Mouse (Mus musculus) frontal cortex, postnatal 36 days (tissue): ENCODE measurements at regions not wholly inside any gene's neighbourhood (a gene's known extent, or its start where the extent isn't known, plus 50 kb on each side); places are given as distances from the start of the nearest gene placed in this dataset.

Source experiments
- DNase-seq, 2 experiments: peaks; one replicate each; pipeline ENCODE4 v3.0.0; 2022; ENCODE audit warnings: low spot score in 2 of 2

DNA sequence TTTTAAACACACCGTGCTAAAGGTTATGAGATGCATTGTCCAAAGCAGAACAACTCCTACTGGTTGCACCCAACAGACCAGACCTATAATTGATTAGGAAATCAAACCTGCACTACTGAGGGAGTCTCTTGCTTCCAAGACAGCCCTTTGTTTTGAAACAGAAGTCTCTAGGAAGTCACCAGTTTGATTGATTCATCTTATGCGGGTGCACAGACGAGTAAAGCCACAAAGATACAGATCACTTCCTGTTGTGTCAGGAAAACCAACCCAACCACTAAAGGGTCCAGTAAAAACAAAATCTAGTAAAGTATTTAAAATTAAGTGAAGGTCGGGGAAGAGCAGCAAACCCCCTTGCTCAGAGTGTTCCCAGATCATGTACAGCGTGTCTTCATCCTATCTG lies 58.3 kb upstream of the N6amt1 start:
- DNase-seq, result no peak

DNA sequence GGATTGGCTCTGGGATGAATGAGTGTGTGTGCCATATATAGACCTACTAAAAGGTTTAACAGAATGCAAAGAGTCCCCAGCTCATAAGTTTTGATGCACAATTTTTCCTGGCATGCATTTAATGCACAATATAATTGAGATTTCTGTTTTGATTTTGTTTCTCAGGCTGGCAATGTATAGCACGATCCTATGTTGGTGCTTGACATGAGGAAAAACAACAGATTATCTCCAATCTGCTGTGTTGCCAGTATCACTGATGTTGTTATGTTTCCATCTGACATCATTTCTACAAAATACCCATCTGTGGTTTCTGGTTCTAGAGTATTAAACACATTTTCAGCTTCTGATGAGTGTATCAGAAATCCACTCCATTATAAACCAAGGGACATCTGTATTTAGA lies 61.2 kb upstream of the N6amt1 start:
- DNase-seq, result no peak

DNA sequence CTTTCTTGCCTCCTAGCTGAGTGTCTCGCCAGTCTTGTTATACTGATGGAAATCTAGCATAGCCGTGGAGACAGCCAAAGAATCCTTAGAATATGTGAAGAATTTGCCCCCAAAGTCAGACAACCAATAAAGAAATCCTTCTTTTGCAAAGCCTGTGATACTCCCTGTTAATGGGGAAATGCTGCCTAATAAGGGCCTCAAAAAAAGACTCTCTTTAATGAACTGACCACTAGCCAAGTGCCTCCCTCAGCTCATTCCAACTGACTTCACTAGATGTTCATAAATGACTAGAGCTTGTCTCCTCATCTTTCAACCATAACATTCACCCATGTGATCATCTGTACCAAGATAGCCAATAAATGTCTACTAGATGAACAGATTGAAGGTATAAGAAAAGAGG lies 62.3 kb upstream of the N6amt1 start:
- no peak for DNase-seq

DNA sequence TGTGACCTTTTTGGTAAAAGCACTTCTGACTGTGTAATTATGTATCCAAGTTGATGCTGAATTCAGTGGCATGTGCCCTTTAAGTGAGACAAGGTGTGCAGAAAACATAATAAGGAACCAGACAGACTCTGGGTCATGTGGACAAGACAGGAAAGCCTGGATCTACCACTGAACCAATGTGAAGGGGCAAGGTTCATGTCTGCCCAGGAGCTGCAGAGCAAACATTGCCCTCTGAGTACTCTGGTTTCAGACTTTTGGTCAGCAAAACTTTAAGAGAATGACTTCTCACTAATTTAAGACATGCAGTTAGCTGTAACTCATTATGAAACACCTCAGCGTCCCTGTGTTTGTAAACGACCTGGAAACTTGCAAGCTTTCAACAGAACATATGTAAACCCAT lies 68.3 kb upstream of the N6amt1 start:
- no peak for DNase-seq

DNA sequence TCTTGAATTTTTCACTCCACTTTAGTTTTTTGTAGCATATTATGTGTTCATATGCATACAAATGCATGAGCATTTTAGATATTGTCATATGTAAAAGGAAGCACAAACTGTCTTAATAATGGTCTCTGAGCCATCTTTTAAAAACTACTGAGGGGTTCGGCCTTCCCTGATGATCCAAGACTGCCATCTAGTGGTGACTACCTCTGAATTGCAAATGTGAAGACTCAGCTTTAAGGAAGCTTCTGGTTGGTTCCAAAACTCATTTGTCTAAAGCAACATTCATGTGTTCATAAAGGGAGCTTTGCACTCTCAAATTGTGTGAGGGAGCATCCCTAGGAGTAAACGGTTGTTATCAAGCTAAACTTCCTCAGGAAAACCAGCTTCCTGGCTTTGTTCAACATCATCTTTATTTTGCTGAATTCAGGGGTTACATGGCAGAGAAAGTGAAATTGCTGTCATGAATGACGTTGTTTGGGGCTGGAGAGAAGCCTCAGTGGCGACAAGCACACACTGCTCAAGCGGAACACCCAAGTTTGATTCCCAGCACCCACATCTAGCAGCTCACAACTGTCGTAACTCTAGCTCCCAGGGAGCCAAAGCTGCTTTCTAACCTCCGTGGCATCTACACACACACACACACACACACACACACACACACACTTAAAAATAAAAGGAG lies 69.0 kb upstream of the N6amt1 start:
- DNase-seq, result no peak

DNA sequence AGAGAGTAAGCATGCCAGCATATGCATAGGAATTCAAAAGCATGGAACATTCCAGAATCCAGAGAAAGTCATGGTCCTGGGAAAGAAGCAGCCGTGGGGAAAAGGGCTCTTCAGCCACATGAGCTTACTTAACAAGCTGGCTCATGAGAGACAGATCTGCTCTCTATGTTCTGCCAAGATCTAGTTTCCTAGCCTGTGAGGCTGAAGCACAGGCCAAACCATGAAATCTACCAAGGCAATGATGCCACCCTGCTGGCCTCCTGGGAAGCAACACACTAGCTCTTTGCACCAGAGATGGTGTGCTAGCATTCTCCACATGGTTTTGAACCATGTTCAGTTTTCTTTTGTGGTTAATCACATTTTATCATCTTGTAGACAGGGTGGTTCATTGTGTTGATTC lies 75.5 kb upstream of the N6amt1 start:
- DNase-seq, result no peak

DNA sequence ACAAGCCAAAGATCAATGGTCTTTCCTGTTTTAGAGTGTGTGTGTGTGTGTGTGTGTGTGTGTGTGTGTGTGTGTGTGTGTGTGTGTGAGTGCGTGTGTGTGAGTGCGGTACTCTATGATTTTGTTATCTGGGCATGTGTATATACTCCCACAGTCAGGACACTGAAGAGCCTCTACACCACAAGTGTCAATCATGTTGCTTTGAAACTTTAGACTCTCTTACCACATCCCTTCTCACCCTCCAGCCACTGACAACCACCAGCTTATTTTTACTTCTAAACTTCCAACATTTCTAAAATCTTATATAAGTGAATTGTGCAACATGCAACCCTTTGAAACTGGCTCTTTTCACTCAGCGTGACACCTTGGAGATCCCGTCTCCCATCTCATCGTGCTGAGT lies 81.6 kb upstream of the N6amt1 start:
- DNase-seq, result no peak

DNA sequence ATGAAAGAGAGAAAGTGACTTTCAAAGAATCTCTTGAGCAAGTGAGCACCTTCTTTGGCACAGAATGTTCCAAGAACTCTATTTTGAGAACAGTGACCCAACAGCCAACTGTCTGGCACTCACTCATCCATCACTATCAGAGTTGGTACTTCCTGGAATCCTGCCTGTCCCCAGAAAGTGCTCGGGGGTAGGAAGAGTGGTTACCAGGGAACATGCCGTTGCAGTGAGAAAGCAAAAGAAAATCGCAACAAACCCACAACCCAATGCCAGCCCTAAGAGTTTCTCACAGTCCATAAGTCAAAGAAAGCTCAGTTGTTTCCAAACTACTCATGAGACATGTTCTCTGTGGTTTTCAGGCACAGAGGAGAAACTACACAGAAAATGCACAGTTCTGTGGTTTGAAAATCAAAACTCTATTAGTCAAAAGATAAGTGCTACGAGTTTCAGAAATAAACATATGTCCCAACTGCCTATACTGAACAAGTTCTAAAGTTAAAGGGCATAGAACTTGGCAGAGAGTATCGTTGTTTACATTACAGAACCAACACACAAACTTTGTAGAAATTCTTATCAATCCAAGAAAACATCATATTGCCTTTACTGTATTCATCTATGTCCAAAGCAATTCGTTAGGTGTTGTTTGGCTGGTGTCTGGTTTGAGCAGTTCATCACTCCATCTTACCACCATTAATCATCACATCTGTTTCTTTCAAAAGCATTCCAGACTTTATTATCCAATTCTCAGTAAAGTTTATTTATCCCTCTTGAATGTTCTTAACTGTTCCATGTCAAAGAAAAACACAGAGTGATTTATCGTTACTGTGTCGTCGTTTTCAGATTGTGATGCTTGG lies 85.8 kb upstream of the N6amt1 start:
- DNase-seq, result no peak

DNA sequence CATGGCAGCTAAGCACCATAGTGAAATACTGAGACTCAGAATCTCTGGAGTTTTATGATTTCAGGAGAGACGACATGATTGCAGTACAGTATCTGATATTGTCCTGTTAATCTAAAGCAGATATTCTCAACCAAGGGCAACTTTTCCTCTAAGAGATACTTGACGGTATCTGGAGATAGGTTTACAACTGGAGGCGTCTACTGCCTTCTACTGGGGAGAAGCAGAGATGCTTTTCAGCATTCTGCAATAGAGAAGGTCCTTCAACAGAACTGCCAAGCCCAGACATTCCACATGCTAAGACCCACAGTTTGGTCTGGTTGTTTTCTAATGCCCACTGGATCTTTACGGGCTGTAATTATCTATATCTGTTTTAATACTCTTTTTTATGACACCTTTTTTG lies 86.5 kb upstream of the N6amt1 start:
- no peak for DNase-seq

DNA sequence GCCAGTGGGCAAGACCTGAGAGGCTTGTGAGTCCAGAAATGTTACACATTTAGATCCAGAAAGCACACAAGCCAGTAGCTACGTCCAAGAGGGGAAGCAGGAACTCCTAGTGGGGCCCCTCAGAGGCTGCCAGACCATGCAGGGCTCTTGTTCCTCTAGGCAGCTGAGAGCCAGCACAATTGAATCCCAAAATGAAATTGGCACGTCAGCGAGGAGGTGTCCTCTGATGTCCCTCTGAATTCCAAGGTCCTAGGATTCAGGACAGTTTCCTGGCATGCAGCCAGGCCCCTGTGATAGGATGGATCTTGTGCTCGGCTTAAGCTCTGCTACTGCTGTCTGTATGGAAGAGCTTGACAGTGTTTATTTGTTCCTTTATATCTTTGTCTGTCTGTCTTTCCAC lies 90.4 kb upstream of the N6amt1 start:
- DNase-seq, result no peak

DNA sequence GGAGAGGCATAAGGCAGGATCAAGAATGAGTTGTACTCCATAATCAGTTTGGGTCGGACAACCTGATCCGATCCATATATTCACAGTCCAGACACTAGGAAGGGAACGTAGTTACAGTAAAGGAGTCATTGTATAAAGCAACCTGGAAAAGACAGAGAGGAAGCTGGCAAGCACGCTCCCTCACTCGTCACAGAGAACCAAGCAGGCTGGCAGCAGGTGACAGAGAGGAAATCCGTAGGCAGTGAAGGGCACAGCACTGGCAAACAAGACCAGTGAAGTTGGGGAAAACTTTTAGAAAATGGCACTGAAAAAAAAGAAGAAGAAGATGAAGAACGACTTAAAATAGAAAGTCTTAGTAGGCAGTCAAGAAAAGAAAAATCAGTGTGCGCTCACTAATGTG lies 90.9 kb upstream of the N6amt1 start:
- no peak for DNase-seq

DNA sequence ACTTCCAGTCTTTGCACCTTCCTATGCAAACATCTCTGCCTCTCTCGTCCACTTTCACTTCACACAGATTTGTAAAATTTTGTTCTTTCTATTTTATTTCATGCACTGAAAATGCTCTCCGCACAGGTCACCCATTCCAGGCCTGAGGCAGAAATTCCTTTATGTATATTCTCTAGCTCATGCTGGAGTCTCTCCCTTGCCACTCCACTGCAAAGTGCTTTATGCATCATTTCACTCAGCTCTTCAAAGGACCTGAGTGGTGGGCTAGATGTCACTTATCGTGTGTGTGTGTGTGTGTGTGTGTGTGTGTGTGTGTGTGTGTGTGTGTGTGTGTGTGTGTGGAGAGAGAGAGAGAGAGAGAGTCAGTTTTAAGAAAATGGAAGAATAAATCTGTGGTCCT lies 91.5 kb upstream of the N6amt1 start:
- no peak for DNase-seq

DNA sequence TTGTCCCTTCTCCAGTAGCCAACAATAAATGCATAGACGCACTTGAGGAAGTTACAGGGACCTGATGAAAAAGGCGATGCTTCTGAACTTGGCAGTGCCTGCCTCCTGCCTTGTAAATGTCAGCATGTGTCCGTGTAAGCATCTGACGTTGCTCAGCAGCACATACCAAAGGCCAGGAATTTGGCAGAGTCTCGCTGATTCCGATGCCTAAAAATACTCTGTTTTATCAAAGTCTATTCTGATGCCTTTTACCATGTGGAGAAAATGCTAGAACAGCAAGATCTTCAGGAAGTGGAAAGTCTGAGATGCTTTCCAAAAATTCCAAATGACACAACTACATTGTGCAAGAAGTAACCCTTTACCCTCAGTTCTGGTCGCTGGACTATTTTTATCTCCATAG lies 92.5 kb upstream of the N6amt1 start:
- DNase-seq, result peak in 1 of 2 experiments; percentile 23

DNA sequence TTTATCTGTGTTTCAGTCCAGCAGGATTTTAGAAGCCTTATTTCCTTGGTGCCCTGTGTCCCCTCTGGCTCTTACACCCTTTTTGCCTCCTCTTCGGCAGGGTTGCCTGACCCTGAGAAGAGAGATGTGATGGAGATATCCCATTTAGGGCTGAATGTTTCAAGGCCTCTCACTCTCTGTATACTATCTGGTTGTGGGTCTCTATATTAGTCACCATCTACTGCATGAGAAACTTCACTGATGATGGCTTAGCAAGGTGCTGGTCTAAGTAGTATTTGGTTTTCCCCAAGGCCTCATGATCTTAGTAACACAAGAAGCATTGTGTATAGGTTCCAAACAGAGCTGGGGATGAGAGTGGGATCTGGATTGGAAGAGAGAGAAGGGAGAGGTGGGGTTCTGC lies 99.2 kb upstream of the N6amt1 start:
- no peak for DNase-seq

DNA sequence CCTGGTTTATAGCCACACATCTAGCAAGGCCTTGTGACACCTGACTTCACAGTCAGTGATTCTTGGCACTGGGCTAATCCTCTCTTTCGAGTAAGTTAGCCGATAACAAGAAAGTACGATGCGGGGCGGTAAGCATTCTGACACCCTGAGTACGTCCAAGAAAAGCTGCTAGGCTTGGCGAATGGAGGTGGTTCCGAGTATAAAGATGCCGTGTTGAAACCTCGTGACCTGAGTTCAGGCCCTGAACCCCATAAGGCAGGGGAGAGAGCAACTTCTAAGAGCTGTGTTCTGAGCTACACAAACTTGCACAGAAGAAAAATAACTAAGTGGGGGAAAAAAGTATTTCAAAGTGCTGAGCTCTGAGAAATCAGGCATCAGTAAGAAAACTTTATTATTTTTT lies 103.5 kb upstream of the N6amt1 start:
- DNase-seq, result no peak

DNA sequence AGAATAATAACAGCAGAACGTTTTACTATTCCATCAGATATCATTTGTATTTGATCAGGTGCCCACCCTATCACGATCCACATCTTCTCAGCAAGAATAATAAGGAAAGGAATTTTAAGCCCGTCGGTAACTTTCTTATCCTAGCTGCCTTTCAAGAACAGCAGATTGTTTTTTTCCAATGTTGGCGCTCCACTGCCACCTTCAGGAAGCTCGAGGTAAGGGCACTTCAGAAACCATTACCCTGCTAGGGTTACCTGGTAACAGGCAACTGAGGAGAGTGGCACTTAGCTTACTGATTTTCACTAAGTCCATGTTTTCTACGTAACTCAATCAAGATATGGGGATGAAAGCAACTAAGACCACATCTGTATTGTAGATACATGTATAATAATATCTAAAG lies 104.1 kb upstream of the N6amt1 start:
- peak in 1 of 2 experiments; percentile 26 for DNase-seq

DNA sequence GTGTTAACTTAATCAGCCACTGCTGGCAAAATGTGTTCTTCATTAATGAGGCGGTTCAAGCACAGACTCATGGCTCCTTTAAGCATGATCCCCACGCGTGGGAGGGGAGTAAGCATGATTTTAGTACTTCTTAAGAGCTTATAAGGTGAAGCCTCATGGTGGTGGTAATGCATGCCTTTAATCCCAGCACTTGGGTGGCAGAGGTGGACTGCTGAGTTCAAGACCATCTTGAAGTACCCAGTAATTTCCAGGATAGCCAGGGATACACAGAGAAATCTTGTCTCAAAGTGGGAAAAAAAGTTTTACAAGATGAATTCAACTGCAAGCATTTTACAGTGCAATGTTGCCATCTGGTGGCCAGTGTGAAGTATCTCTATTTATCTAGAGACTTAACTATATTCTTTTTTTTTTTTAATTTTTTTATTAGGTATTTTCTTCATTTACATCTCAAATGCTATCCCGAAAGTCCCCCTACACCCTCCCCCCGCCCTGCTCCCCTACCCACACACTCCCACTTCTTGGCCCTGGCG lies 105.4 kb upstream of the N6amt1 start:
- DNase-seq, result peak in 1 of 2 experiments; percentile 30

DNA sequence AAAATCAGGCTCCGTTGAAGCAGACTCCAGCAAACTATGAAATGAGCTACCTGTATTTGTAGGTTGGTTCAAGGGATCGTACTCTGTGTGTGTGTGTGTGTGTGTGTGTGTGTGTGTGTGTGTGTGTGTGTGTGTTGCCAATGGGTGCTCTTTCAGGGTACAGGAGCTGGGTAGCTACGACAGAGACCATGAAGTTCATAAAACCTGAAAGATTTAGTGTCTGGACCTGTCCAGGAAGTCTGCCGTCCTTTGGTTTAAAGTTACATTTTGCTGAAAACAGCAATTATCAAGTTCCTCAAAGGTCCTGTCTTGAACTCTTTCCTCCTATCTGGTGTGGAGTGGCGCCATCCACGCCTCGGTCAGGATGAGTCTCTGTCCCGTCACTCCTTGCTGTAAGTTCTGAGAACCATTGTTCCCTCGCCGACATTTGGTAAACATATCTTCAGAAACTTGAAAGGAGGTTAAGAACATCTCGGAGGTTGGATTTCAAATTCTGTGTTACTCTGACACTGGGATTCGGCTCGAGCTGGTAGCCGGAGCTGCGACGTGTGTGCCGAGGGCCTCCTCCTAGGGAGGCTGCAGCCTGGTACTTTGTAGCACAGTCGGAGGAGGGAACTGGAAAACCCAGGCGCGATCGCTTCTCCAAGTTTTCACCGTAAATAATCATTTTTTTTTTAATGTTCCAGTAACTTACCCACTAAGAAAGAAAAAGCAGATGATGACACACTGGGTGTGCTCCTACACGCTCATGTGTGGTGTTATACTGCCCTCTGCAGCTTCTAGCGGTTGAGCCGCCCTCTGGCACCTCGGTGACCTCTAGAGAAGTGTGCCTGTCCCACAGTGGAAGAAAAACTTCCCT lies 107.8 kb upstream of the N6amt1 start:
- DNase-seq, result peak; percentile 32 to 39

DNA sequence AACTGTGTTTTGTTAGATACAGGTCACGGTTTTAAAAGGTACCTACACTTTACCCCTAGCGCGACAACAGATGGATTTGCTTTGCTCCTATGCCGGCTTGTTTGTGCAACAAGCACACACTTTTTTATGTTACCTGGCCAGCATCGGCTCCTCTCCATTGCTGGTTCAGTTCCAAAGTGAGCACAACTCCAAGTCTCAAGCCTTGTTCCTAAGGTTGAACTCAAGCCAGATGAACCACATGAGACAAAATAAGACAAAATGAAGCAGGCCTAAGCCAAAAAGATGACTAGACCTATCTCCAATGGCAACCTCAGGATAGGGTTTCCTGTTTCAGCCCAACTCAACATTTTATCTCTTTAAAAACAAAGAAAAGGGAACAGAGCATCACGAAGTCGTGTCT lies 108.5 kb upstream of the N6amt1 start:
- no peak for DNase-seq

DNA sequence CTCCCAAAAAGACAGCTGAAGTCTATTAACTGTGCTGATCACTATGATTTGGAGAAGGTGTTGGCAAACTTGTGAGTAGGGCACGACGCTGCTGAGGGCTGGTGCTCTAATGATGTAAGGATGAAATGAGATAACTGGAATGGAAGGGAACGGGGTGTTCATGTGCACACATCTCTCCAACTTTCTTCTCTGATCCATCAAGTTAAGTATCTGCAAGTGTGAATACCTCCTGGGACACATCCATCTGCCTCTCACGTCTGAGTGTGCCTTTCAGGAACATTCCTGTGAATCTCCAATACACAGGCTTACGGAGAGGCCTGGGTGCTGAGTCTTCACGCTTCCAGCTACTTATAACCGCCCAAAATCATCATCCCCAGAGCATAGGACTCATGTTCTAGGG lies 112.0 kb upstream of the N6amt1 start:
- no peak for DNase-seq

DNA sequence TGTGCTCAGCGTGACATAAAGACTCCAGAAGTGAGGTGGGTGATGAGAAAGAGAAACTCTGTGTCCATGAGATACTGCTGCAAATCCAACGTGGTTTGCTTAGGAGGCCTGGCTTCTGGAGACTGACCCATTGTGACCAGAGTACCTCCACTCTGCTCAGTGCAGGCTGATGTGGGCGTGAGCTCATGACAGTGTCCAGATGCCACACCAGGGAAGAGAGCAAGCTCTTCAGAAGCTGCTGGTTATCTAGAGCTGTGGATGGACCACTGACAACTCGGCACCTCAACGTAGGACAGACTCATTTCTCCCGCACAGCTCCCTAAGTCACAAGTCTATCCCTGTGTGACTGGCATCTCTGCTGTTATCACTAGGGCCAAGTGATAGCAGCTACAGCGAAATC lies 114.9 kb upstream of the N6amt1 start:
- no peak for DNase-seq

DNA sequence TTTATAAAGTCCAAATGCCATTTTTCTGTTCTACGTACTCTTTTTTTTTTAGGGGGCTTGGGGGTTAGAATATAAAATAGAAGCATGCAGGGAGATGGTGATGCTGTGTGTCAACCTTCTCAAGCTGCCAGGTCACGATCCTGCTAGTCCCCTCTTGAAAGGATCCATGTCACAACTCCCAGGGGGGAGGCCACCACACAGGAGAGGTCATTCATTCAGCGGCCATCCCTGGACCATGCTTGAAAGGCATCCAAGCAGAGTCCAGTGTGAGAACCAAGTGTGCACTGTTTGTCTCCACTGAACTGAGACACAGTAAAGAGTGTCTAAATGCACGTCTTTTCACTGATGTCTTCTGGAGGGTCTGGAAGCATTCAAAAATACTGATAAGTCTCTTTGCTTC lies 119.8 kb upstream of the N6amt1 start:
- no peak for DNase-seq
